14 mouse cellular contexts compared by ENCODE assay signal in the genomic region with DNA sequence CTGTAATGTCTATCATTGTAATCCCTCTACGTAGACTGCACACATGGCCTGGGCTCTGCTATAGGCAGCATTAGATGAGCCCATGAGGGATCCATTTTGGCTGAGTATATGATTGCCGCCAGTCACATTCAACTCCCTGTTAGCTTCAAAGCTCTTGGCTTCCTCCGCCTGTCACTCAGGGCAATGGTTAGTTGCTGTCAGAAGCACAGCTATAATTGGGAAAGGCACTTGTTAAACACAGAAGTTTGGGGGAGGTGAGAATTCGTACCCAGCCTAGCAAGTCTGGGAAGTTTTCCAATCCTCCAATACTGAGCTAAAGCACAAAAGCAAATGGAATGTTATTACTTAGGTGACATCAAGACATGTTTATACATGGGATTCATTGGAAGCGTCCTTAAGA.
DNase-seq lines count a peak whose midpoint lies in the region; ATAC-seq and TF ChIP-seq lines count a peak whose summit lies in the region.
"Had no signal": no experiment of that assay in that cellular context is flagged by ENCODE, and none has a peak within 500 bp of the region (broad histone marks: within the 10 kb centered on the region; RNA-seq: fewer than 3 reads in every experiment).

No protein-coding gene starts in this region.

- 63% methylated on average over 5 of the region's 5 CpGs for WGBS in kidney, postnatal 0 days
- WGBS in forebrain, postnatal 0 days, result 38% methylated on average over 5 of the region's 5 CpGs

- TF ChIP-seq CTCF in kidney, postnatal 0 days (IDR thresholded peaks at IDR 0.05; ENCODE audit: low read depth), result no peak
- TF ChIP-seq CTCF in forebrain, postnatal 0 days (IDR thresholded peaks at IDR 0.05; ENCODE audit: low read depth), result no peak

- H3K4me2 ChIP-seq in kidney, postnatal 0 days (ENCODE audit: low read length), result no peak overlapping the region
- no peak overlapping the region for H3K4me2 ChIP-seq in forebrain, postnatal 0 days (ENCODE audit: low read depth)
- H3K4me2 ChIP-seq: heart, embryonic 13.5 days; hindbrain, embryonic 15.5 days; kidney, embryonic 15.5 days; liver, embryonic 13.5 days had no signal

- no peaks in the 10 kb centered on the region for H3K9me3 ChIP-seq in kidney, postnatal 0 days (replicated peaks; ENCODE audit: low read length)
- H3K9me3 ChIP-seq in forebrain, postnatal 0 days (ENCODE audit: low read length), result no peaks in the 10 kb centered on the region
- H3K9me3 ChIP-seq: heart, embryonic 13.5 days; hindbrain, embryonic 15.5 days; kidney, embryonic 15.5 days; liver, embryonic 13.5 days had no signal

- H3K36me3 ChIP-seq in kidney, postnatal 0 days (ENCODE audit: insufficient read depth, low read length), result no peaks in the 10 kb centered on the region
- no peaks in the 10 kb centered on the region for H3K36me3 ChIP-seq in forebrain, postnatal 0 days (ENCODE audit: insufficient read depth)
- H3K36me3 ChIP-seq: heart, embryonic 13.5 days; hindbrain, embryonic 15.5 days; kidney, embryonic 15.5 days; liver, embryonic 13.5 days had no signal

- H3K27ac ChIP-seq in kidney, postnatal 0 days, result no peak overlapping the region
- no peak overlapping the region for H3K27ac ChIP-seq in forebrain, postnatal 0 days (ENCODE audit: low read depth, low read length)
- H3K27ac ChIP-seq: heart, embryonic 13.5 days; hindbrain, embryonic 15.5 days; kidney, embryonic 15.5 days; liver, embryonic 13.5 days had no signal

- no peaks in the 10 kb centered on the region for H3K4me1 ChIP-seq in kidney, postnatal 0 days (replicated peaks; ENCODE audit: insufficient read depth, low read length)
- H3K4me1 ChIP-seq in forebrain, postnatal 0 days (ENCODE audit: insufficient read depth), result no peaks in the 10 kb centered on the region
- H3K4me1 ChIP-seq: hindbrain, embryonic 15.5 days; kidney, embryonic 15.5 days; liver, embryonic 13.5 days had no signal

- H3K4me3 ChIP-seq in kidney, postnatal 0 days (replicated peaks; ENCODE audit: low read depth, low read length), result no peak overlapping the region
- H3K4me3 ChIP-seq in forebrain, postnatal 0 days (ENCODE audit: low read depth, low read length), result no peak overlapping the region
- H3K4me3 ChIP-seq: heart, embryonic 13.5 days; hindbrain, embryonic 15.5 days; kidney, embryonic 15.5 days; liver, embryonic 13.5 days had no signal

- ATAC-seq in kidney, postnatal 0 days (replicated peaks; ENCODE audit: low FRiP score, low read depth), result no peak
- peak; percentile 95 for ATAC-seq in forebrain, postnatal 0 days

- no peaks in the 10 kb centered on the region for H3K27me3 ChIP-seq in kidney, postnatal 0 days (ENCODE audit: insufficient read depth, low read length)
- H3K27me3 ChIP-seq in forebrain, postnatal 0 days (ENCODE audit: insufficient read depth, low read length), result no peaks in the 10 kb centered on the region
- H3K27me3 ChIP-seq: heart, embryonic 13.5 days; hindbrain, embryonic 15.5 days; kidney, embryonic 15.5 days; liver, embryonic 13.5 days had no signal

- peak; percentile 33 for DNase-seq in kidney, postnatal 0 days (ENCODE audit: low spot score)
- no peak for DNase-seq in kidney, postnatal 10 days
- peak; percentile 71 for DNase-seq in forebrain, postnatal 0 days
- DNase-seq in layer of hippocampus, postnatal 14 days (ENCODE audit: low spot score in 2 of 2), result peak; percentile 32 to 69
- DNase-seq in right cerebral cortex, postnatal 14 days, result peak; percentile 6
- DNase-seq in thymus, adult 18-20 months, result no peak
- no peak for DNase-seq in urinary bladder, postnatal 14 days (ENCODE audit: low spot score)
- DNase-seq in spleen, postnatal 14 days (ENCODE audit: low spot score in 2 of 2), result no peak
- DNase-seq: cerebellum, postnatal 25 days; gastrocnemius, postnatal 36 days; liver, embryonic 13.5 days had no signal

- H3K9ac ChIP-seq in kidney, postnatal 0 days (ENCODE audit: low read depth, low read length), result no peak overlapping the region
- H3K9ac ChIP-seq in forebrain, postnatal 0 days, result no peak overlapping the region
- H3K9ac ChIP-seq: heart, embryonic 13.5 days; hindbrain, embryonic 15.5 days; kidney, embryonic 15.5 days; liver, embryonic 13.5 days had no signal

Comparison
In these comparisons a context has a peak if more than half of its experiments do, and no peak if none do; other contexts are left out.
1. DNase-seq: peak in kidney, postnatal 0 days (single experiment), forebrain, postnatal 0 days (single experiment), layer of hippocampus, postnatal 14 days (2 of 2) and right cerebral cortex, postnatal 14 days (single experiment); none in kidney, postnatal 10 days (single experiment), thymus, adult 18-20 months (0 of 2), urinary bladder, postnatal 14 days (single experiment) and spleen, postnatal 14 days (0 of 2).